Mouse (Mus musculus) limb, embryonic 15.5 days (tissue): Measurements from ENCODE around the gene Rtn1. TPM values are rescaled to one million over a fixed set of nuclear protein-coding genes. Genes with fewer than 3 reads are reported as not detected.
"Not testable (repeated sequence)": the region's sequence is repeated elsewhere in the genome, so short reads cannot be mapped to it uniquely, and the experiment has no call there.

ENCODE experiments used
- ATAC-seq: fragments of 200-750 bp; cut with Nextera tagmentation; 2 replicates; pipeline ENCODE4 v1.8.0; 2017; ENCODE audit warnings: low read depth, moderate TSS enrichment; ENCODE audit not compliant: insufficient number of reproducible peaks, low FRiP score, low TSS enrichment
- H3K27ac ChIP-seq: fragments of 300-500 bp; sonication (generic); 2 replicates; pipeline ENCODE4 v1.5.1; 2015; ENCODE audit warnings: moderate library complexity, mild to moderate bottlenecking, inconsistent platforms
- H3K27me3 ChIP-seq: fragments of 300-500 bp; sonication (generic); 2 replicates; pipeline ENCODE4 v1.6.1; 2015; ENCODE audit warnings: inconsistent platforms
- H3K36me3 ChIP-seq: fragments of 300-500 bp; sonication (generic); 2 replicates; pipeline ENCODE4 v1.6.1; 2015; ENCODE audit warnings: inconsistent platforms
- H3K4me1 ChIP-seq: fragments of 300-500 bp; sonication (generic); 2 replicates; pipeline ENCODE4 v1.6.1; 2015; ENCODE audit warnings: inconsistent platforms
- H3K4me2 ChIP-seq: fragments of 300-500 bp; sonication (generic); 2 replicates; pipeline ENCODE4 v1.6.1; 2015; ENCODE audit warnings: mild to moderate bottlenecking, inconsistent platforms
- H3K4me3 ChIP-seq: fragments of 300-500 bp; sonication (generic); 2 replicates; pipeline ENCODE4 v1.5.1; 2015; ENCODE audit warnings: mild to moderate bottlenecking, inconsistent platforms
- H3K9ac ChIP-seq: fragments of 300-500 bp; sonication (generic); 2 replicates; pipeline ENCODE4 v1.6.1; 2015; ENCODE audit warnings: inconsistent platforms
- H3K9me3 ChIP-seq: fragments of 300-500 bp; sonication (generic); 2 replicates; pipeline ENCODE4 v1.6.1; 2016; ENCODE audit warnings: inconsistent platforms
- WGBS: fragments of 180-500 bp; shearing (Covaris S2); methylation state at CpG from one replicate; pipeline ENCODE4 v1.1.7; 2015; 5-methylcytosine and 5-hydroxymethylcytosine counted together
- polyA plus RNA-seq: library from polyadenylated mRNA; unstranded; fragments of >200 nt; fragmentation: Nextera tagmentation; extraction: Ambion mirVana; gene quantifications from 2 replicates; pipeline ENCODE4 v1.2.1, GENCODE M21; 2015

The Rtn1 gene
- polyA plus RNA-seq, 1 experiment from 2014 or later, result 6.8 TPM

DNA sequence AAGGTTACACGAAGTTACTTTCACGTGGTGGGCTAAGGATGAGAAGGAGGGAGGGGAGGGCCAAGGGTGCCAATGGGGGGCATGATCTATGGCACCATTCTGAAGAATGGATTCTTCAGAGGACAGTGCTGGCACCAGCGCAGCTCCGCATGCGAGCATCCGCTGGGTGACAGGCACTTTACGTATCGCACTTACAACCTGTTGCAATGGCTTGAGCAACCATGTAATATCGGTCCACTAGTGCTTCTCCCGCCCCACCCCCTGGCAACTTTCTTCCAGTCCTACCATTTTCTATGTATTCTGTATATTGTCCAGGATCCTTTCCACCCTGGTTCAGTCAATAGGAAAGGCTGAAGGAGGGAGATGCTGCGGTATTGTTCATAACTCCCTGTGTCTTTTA, 102.6 kb downstream of the Rtn1 start:
- H3K9me3 ChIP-seq, result no peaks in the 10 kb centered on the region
- no peaks in the 10 kb centered on the region for H3K36me3 ChIP-seq
- H3K27ac ChIP-seq, result no peak overlapping the region
- H3K9ac ChIP-seq, result no peak overlapping the region
- 89% methylated on average over 11 of the region's 11 CpGs for WGBS
- no peaks in the 10 kb centered on the region for H3K27me3 ChIP-seq
- ATAC-seq, result no peak
- H3K4me2 ChIP-seq, result no peak overlapping the region
- H3K4me3 ChIP-seq, result no peak overlapping the region
- 0 out of 2 replicates have a peak, but pooled peaks cover 2% of the 10 kb centered on the region for H3K4me1 ChIP-seq

- no peaks in the 10 kb centered on the region for H3K36me3 ChIP-seq
- no peaks in the 10 kb centered on the region for H3K9me3 ChIP-seq
- H3K4me2 ChIP-seq, result no peak overlapping the region
- H3K9ac ChIP-seq, result no peak overlapping the region
- no peaks in the 10 kb centered on the region for H3K27me3 ChIP-seq
- H3K27ac ChIP-seq, result no peak overlapping the region
- 0 out of 2 replicates have a peak, but pooled peaks cover 3% of the 10 kb centered on the region for H3K4me1 ChIP-seq
- no peak for ATAC-seq
- 60% methylated on average over 5 of the region's 5 CpGs for WGBS
- H3K4me3 ChIP-seq, result no peak overlapping the region
Observed at GRCm38 (mm10) chr12:72305421-72305820, 103.4 kb downstream of the Rtn1 start.

GRCm38 (mm10) chr12:72304985-72305384, 103.9 kb downstream of the Rtn1 start:
- H3K27ac ChIP-seq, result no peak overlapping the region
- no peak for ATAC-seq
- no peak overlapping the region for H3K4me3 ChIP-seq
- H3K9ac ChIP-seq, result no peak overlapping the region
- H3K36me3 ChIP-seq, result no peaks in the 10 kb centered on the region
- H3K4me1 ChIP-seq, result 0 out of 2 replicates have a peak, but pooled peaks cover 3% of the 10 kb centered on the region
- H3K9me3 ChIP-seq, result no peaks in the 10 kb centered on the region
- WGBS, result 46% methylated on average over 5 of the region's 5 CpGs
- H3K4me2 ChIP-seq, result no peak overlapping the region
- H3K27me3 ChIP-seq, result no peaks in the 10 kb centered on the region

DNA sequence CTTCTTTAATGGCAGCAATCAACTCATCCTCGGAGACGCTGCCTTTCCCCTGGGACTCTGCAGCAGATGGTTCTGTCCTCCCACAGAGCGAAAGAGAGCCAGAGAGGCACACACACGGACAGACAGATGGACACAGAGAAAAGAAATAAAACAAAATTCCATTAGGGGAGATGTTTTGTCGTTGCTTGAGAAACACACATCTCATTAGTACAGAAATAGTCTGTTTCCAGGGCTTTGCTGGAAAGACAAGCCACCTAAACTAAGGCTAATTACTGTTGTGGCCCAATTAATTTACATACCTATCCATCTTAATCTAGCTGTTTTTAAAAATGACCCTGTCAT, 104.5 kb downstream of the Rtn1 start:
- Histone ChIP-seq H3K9me3 (no peaks in the 10 kb centered on the region), H3K36me3 (no peaks in the 10 kb centered on the region), H3K9ac (no peak overlapping the region), H3K4me3 (no peak overlapping the region), H3K27ac (no peak overlapping the region), H3K4me2 (no peak overlapping the region), H3K27me3 (no peaks in the 10 kb centered on the region), H3K4me1 (0 out of 2 replicates have a peak, but pooled peaks cover 3% of the 10 kb centered on the region)
- WGBS, result 61% methylated on average over 5 of the region's 5 CpGs
- ATAC-seq, result no peak

DNA sequence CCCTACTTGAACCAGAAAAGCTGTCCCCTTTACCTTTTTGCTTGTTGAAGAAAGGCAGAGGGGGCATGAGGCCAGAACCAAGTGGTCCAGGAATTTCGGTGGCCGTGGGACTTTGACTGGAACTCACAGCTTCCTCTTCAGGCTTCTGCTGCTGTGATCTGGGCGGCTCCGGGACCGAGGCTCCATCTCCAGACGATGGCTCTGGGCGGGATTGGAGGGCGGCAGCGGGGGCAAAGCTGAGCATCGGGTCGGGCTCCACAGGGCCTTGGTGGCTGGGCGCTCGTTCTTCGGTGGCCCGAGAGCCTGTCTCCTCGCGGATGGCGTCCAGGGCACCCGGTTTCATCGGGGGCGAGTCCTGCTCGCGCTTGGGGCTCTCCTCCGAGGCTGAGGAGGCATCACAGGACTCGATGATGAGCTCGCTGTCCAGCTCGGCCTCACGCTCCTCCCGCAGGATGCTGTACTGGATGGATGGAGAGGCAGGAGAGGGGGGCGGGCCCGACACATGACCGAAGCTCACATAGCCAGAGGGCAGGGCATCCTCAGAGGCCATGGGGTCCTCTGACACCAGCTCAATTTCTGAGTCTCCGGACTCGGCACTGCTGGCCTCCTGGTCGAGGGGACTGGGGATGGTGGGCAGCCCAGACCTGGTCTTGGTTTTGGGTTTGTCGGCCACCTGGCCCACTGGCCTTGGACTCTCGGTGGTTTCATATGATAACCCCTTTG, 105.1 kb downstream of the Rtn1 start:
- H3K36me3 ChIP-seq, result no peaks in the 10 kb centered on the region
- 72% methylated on average over 37 of the region's 37 CpGs for WGBS
- no peak overlapping the region for H3K27ac ChIP-seq
- no peak overlapping the region for H3K4me3 ChIP-seq
- no peaks in the 10 kb centered on the region for H3K27me3 ChIP-seq
- no peak for ATAC-seq
- no peak overlapping the region for H3K4me2 ChIP-seq
- 0 out of 2 replicates have a peak, but pooled peaks cover 3% of the 10 kb centered on the region for H3K4me1 ChIP-seq
- H3K9me3 ChIP-seq, result no peaks in the 10 kb centered on the region
- H3K9ac ChIP-seq, result no peak overlapping the region

DNA sequence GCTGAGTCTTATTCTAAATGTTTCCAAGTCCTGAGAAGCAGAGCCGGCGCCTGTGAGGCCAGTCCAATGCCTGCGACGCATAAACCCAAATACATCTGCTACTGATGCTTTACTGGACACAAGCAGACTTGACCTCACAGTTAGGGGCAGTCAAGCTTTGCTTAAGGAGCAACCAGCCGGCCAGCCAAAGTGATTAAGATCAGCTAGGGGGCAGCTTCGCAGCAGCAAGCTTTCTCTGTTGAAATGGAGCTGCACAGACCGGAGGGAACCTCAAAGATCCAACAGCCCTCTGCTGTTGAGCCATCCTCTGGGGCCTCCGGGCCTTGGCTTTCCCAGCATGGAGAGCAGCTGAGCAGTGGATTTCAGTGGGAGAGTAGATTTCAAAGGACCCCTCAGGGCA, 107.4 kb downstream of the Rtn1 start:
- no peak overlapping the region for H3K9ac ChIP-seq
- H3K4me1 ChIP-seq, result 0 out of 2 replicates have a peak, but pooled peaks cover 3% of the 10 kb centered on the region
- H3K27me3 ChIP-seq, result no peaks in the 10 kb centered on the region
- H3K4me3 ChIP-seq, result no peak overlapping the region
- no peaks in the 10 kb centered on the region for H3K9me3 ChIP-seq
- H3K4me2 ChIP-seq, result no peak overlapping the region
- WGBS, result 52% methylated on average over 8 of the region's 8 CpGs
- H3K27ac ChIP-seq, result no peak overlapping the region
- H3K36me3 ChIP-seq, result no peaks in the 10 kb centered on the region
- no peak for ATAC-seq

- no peak overlapping the region for H3K4me2 ChIP-seq
Observed at GRCm38 (mm10) chr12:72300971-72301370, 107.9 kb downstream of the Rtn1 start.

GRCm38 (mm10) chr12:72298222-72298621, 110.6 kb downstream of the Rtn1 start:
- Histone ChIP-seq H3K27me3 (no peaks in the 10 kb centered on the region), H3K4me3 (no peak overlapping the region), H3K4me2 (no peak overlapping the region), H3K27ac (no peak overlapping the region), H3K4me1 (0 out of 2 replicates have a peak, but pooled peaks cover 3% of the 10 kb centered on the region), H3K9me3 (no peaks in the 10 kb centered on the region), H3K9ac (no peak overlapping the region), H3K36me3 (no peaks in the 10 kb centered on the region)
- 65% methylated on average over 7 of the region's 7 CpGs for WGBS
- no peak for ATAC-seq

More at GRCm38 (mm10) chr12:72300971-72301370, 107.9 kb downstream of the Rtn1 start:
- Histone ChIP-seq H3K4me1 (0 out of 2 replicates have a peak, but pooled peaks cover 3% of the 10 kb centered on the region), H3K4me3 (no peak overlapping the region), H3K27me3 (no peaks in the 10 kb centered on the region), H3K36me3 (no peaks in the 10 kb centered on the region), H3K9ac (no peak overlapping the region), H3K27ac (no peak overlapping the region), H3K9me3 (no peaks in the 10 kb centered on the region)
- WGBS, result 70% methylated on average over 8 of the region's 8 CpGs
- ATAC-seq, result no peak

- no peak for ATAC-seq
- H3K36me3 ChIP-seq, result no peaks in the 10 kb centered on the region
- no peak overlapping the region for H3K9ac ChIP-seq
- 0 out of 2 replicates have a peak, but pooled peaks cover 3% of the 10 kb centered on the region for H3K4me1 ChIP-seq
- H3K27ac ChIP-seq, result no peak overlapping the region
- no peak overlapping the region for H3K4me2 ChIP-seq
- WGBS, result 89% methylated on average over 5 of the region's 5 CpGs
- no peak overlapping the region for H3K4me3 ChIP-seq
- no peaks in the 10 kb centered on the region for H3K27me3 ChIP-seq
- H3K9me3 ChIP-seq, result no peaks in the 10 kb centered on the region
Observed at GRCm38 (mm10) chr12:72296552-72296951, 112.3 kb downstream of the Rtn1 start.

GRCm38 (mm10) chr12:72293185-72293584, 115.7 kb downstream of the Rtn1 start:
- 80% methylated on average over 3 of the region's 3 CpGs for WGBS
- not testable (repeated sequence) for H3K27ac ChIP-seq, H3K4me3 ChIP-seq, H3K4me2 ChIP-seq, H3K4me1 ChIP-seq, H3K9ac ChIP-seq, H3K9me3 ChIP-seq, H3K27me3 ChIP-seq, ATAC-seq, H3K36me3 ChIP-seq

DNA sequence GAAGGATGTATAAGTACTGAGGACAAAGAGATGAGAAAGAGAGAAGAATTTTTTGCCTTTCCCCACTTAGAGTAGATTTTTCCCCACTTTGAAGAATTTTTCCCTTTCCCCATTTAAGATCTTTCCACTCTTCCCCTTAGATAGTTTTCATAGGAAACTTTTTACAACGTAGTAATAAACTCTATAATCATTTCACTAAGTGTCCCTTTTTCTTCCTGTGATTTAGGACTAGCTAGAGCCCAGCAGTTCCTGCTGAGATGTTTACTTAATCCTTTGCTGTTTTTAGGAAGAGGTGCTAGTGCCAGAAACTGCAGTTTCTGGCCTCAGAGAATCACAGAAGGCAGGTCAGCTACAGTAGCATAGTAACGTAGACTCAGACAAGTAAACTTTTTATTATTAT, 116.3 kb downstream of the Rtn1 start:
- 50% methylated on average over 2 of the region's 2 CpGs for WGBS

GRCm38 (mm10) chr12:72291266-72291665, 117.6 kb downstream of the Rtn1 start:
- H3K4me2 ChIP-seq, result no peak overlapping the region
- no peak overlapping the region for H3K4me3 ChIP-seq
- WGBS, result 88% methylated on average over 4 of the region's 4 CpGs
- H3K9me3 ChIP-seq, result no peaks in the 10 kb centered on the region
- H3K36me3 ChIP-seq, result no peaks in the 10 kb centered on the region
- H3K9ac ChIP-seq, result no peak overlapping the region
- ATAC-seq, result no peak
- no peaks in the 10 kb centered on the region for H3K4me1 ChIP-seq
- H3K27ac ChIP-seq, result no peak overlapping the region
- H3K27me3 ChIP-seq, result no peaks in the 10 kb centered on the region

More for the DNA sequence above, 116.3 kb downstream of the Rtn1 start:
- H3K4me2 ChIP-seq, result no peak overlapping the region
- no peak overlapping the region for H3K4me3 ChIP-seq
- no peaks in the 10 kb centered on the region for H3K27me3 ChIP-seq
- ATAC-seq, result no peak
- H3K9ac ChIP-seq, result no peak overlapping the region
- no peaks in the 10 kb centered on the region for H3K36me3 ChIP-seq
- H3K4me1 ChIP-seq, result no peaks in the 10 kb centered on the region
- H3K27ac ChIP-seq, result no peak overlapping the region
- no peaks in the 10 kb centered on the region for H3K9me3 ChIP-seq
